Mouse (Mus musculus): ENCODE measurements around the gene Nmi.

The Nmi gene

DNA sequence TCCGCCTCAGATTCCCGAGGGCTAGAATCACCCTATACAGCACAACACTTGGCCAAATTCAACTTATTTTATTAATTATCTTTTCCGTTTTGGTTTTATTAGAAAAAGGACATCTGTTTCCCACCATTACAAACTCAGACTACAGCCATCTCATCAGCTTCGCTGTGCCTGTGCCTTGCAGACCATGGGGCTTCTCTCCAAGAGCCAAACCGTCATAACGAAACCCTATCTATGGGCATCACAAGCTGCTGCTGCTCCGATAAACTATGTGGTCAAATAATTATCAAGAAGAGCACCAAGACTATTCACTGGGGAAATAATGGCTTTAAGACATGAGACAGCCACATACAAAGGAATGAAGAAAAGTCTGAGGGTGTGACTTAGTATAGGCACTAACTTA, 31.5 kb downstream of the Nmi start:
- no peak for DNase-seq (ENCODE audit: low spot score)

DNA sequence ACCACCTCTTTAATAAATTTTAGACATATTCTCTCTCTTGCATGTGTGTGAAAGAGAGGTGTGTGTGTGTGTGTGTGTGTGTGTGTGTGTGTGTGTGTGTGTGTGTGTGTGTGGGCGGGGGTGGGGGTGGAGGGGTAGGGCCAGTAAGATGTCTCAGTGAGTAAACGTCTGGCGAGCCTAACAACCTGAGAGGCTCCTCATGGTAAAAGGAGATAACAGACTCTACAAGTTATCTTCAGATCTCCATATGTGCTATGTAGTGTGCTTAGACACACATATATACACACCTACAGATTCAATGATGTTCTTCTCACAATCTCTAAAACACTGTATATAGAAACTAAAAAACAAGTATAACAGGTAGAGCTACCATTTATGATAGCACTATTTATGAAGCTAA, 34.5 kb downstream of the Nmi start:
- DNase-seq (ENCODE audit: low spot score): no peak

DNA sequence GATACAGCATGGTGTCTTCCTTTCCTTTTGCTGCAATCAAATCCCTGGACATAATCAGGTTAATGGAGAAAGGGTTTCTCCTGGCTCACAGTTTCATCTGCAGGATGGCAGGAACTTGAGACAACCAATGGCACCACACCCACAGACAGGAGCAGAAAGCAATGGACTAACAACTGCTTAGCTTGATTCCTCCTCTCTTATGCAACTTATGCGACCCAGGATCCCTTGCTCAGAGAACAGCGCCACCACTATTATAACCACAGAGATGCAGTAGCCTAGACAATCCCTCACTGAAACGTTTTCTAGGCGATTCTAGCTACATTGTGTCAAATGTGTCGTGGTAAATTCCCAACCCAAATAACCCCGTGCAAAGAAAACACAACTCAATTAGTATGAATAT, 36.3 kb downstream of the Nmi start:
- no peak for DNase-seq (ENCODE audit: low spot score)

DNA sequence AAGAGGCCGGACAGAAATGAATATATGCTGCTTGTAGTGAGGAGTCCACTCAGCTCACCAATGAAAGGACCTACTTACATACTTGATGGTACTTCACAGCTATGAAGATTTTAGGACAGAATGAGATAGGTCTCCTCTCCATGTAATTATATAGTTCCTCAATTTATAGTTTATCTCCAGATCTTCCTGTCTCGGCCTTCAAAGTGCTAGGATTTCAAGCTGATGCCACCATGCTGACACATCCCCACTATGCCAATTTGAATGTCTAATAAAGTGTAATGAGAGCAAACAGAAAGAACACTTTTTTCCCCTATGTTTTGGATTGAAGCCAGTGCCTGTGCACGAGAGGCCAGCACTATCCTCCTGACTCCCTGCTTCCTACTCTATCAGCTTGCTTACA, 36.7 kb downstream of the Nmi start:
- no peak for DNase-seq (ENCODE audit: low spot score)

DNA sequence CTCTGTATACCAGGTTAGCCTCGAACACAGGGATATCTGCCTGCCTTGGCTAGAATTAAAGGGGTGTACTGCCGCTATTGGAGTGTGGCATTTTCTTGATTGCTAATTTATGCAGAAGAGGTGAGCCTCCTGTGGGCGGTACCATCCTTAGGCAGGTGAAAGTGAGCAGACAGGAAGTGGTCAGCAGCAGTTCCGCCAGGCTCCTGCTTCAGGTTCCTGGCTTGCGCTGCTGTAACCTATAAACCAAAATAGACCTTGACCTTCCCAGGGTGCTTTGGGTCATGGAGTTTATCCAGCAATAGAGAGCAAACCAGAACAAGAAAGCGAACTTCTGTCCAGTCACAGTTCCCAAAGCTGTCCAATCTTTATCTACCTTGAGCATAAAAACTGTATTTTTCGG, 37.4 kb downstream of the Nmi start:
- no peak for DNase-seq (ENCODE audit: low spot score)

DNA sequence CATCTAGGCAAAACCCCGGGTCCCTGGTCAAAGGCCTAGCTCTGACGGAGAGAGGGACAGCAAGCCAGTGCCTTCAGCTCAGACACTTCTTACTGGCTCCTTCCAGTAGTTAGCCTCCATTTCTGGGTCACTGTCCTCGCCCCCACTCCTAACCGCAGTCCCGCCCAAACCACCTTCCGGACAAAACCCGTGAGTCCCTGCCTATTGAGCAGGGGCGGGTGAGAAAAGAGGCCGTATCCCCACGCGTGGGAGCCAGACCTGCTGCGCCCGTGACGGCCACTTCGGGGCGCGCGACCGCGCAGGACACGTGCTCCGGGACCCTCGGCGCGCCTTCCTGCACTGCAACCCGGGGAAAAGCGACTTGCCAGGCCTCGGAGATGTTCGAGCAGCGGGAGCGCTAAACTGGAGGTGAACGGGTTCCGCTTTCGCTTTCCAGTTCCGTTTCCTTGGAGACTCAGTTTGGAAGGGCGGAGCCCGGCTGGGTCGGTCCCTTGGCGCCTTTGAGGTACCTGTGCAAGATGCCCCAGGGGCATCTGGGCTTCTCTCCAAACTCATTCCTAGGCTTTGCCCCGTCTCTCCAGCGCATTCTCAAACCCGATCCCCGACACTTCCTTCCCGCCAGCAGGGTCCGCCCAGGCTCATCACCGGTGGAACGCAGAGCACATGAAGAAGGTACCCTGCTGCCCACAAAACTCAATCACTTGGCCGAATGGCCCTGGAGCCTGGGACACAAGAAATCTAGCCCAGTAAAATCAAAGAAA, 38.5 kb downstream of the Nmi start, which contains the start of gene Rbm43:
Gene Rbm43 (minus strand): TSS at position 590 of the 761 bp plus-strand sequence.
- DNase-seq (ENCODE audit: low spot score): peak; percentile 37

DNA sequence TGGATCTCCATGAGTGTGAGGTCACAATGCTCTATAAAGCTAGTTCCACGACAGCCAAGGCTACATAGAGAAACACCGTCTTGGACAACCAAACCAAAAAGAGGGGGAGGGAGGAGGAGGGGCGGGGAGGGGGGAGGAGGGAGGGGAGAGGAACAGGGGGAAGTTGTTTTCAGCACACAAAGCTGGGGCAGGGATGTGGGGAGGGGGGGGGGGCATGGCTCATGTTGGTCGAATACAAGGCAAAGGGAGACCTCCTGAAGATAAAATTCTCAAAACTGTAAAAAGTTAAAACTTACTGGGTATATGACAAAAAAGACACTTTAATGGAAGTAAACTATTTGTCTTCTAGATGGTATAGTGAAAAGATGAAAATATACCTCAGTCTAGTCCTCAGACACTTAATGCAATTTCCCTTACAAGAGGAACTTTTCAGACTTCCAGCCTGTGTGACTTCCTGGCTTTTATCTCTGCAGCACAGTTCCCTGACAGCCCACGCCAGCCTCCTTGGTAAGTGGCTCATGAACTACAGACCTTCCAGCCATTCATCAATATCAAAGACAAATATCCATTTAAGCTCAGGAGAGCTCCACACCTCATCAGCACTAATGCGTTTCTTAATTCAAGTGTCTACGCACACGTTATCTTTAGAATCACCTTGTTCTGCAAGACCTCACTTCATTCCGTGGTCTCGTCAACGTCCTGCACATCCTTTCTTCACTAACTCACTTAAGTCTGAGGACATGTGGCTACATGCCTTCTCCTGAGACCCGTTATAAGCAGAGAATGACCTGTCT, 39.8 kb downstream of the Nmi start:
- DNase-seq (ENCODE audit: low spot score): no peak

DNA sequence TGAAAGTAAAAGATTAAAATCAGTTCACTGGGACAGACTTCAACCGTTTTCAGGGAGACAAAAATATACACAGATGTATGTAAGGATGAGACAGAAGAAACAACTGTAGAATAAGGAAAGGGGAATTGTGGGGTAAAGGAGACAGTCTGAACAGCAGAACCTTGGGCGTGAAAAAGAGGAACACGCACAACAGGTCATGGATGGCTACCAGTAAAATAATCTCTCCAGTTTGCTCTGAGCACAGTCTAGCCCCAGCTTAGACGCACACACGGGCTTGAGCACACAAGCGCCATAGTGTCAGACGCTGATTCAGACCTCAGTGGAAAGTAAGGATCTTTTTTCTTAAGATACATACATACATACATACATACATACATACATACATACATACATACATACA, 42.1 kb downstream of the Nmi start:
- DNase-seq (ENCODE audit: low spot score): no peak

DNA sequence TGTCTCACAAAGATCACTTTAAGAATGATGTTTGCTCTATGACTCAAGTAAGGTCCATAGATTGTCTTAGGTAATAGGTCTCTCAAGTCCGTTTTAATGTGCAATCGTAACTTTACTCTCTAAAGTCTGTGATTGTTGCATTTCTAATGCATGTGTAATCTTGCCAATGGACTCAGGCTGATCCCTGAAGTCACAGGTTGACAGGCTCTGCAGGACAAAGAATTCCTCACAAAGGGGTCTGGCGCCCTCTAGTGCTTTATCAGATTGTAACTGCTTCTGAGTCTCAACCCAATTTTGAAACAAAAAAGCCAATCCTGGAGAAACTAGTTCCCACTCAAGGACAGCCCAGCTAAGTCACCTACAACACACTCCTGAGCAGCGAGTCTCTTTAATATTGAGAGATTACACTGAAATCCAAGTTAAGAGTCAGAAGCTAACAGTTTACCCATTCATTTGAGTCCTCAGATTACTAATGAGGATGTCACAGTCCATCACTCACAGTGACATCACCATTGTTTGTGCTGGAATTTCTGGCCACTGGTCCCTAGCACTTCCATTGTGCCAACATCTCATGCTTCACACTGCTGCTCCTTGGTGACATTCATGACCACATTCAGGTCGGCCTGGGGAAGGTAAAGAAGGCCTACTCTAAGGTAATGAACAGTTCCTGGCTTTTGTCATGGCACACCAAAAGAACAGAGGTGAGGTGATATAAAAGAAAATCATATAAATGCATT, 58.2 kb downstream of the Nmi start:
- DNase-seq (ENCODE audit: low spot score): peak; percentile 82

DNA sequence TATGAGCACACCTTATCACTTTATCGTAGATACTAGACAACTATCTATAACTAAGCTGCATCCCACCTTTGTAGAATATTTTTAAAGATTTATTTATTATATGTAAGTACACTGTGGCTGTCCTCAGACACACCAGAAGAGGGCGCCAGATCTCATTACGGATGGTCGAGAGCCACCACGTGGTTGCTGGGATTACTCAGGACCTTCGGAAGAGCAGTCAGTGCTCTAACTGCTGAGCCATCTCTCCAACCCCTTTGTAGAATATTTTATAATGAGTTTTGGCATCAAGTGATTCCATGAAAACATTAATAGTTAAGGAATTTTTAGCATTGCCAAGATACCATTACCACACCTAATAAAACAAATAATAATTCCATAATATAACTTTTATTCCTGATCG, 58.8 kb downstream of the Nmi start:
- no peak for DNase-seq (ENCODE audit: low spot score)

DNA sequence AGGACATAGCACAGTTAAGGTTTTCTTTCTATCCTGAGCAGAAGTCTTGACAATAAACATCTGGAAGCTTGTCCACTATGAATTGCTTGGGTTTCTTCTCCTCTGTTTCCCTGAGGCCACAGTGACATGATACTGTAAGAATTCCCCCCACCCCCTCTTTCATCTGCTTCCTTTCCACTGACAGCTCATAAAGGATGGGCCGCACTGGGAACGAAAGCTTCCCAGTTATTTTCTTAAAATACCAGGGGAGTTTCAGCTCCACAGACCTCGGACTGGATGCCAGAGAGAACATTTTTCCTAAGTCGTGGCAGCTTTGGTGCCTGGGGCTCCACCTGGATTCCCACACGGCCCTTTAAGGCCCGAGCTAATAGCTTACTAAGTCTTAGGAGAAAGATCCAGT, 60.6 kb downstream of the Nmi start:
- DNase-seq (ENCODE audit: low spot score): no peak

DNA sequence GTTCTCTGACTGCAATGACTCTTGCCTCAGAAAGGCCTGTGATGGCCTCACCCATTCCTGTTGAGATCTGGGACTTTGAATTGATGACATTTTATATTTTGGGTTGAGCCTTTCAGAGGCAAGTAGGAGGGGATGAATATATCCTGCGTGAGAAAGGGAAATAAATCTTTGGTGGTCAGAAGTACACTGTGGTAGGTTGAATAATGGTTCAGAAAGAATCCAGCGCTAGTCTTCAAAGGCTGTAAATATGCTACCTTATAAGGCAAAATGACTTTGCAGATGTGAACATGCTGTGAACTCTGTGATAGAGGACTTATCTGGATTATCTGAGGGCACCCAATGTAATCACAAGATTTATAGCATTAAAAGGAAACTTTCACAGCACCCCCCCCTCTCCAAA, 61.4 kb downstream of the Nmi start:
- DNase-seq (ENCODE audit: low spot score): no peak

DNA sequence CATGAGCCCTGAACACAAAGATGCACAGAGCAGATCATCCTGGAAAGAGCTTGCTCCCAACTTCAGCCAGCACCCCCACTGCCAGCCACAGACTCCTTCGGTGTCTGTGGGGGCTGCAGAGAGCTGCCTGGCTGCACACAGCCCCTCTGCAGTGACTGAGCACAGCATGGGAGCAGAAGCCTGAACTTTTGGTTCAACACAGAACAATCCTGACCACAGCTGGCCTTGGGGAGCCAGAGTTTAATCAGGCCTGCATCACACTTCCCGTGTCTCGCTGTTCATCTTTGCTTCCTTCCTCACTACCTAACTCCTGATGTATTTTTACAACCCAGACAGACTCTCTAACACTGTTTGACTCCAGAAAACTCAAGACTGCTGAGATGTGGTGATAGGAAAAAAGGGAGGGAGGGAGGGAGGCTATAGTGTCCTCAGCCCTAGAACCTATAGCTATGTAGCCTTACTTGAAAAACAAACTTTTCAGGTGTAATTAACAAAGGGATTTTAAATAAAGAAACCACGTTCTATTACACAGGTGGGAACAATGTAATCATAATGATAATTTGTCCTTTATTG, 65.7 kb downstream of the Nmi start:
- no peak for DNase-seq (ENCODE audit: low spot score)

DNA sequence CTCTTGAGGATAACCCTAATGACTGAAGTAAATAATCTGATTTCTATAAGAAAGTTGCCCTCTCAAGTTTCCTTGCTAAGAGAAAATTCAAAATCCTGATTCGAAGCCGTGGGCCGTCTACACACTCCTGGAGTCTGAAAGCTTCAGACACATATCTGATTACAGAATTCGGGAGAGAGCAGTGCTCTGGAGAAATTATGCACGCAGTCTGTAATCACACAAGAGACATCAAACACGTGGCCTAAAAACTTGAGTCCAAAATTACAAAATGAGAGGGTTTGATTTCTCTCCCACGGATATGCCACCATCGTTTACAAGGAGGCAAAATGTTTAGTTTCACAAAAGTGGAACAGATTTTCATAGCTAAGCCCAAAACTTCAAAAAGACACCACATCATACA, 67.7 kb downstream of the Nmi start:
- DNase-seq (ENCODE audit: low spot score): no peak
